Mouse (Mus musculus) regulatory T cell (primary cell): Measurements from ENCODE around the gene Gm28870.
"Not testable (repeated sequence)": the region's sequence is repeated elsewhere in the genome, so short reads cannot be mapped to it uniquely, and the experiment has no call there.

Source experiments
- in situ Hi-C: fragments of 300-600 bp; cut with MboI, MseI; formaldehyde crosslinking; loops from one replicate; pipeline ENCODE4 v1.15.1; 2025; ENCODE audit warnings: high pct_unique_total_duplicates

Gm28870 gene

GRCm38 (mm10) chrY:50096976-50097375 lies at the start of gene Gm28870:
Gene Gm28870 (plus strand): TSS chrY:50097276.
- in situ Hi-C loops = not testable (repeated sequence)
